Mouse (Mus musculus) myocyte (in vitro differentiated cells): ENCODE data around the gene Rbm39.

Experiments
- CEBPB ChIP-seq: IDR thresholded peaks from 2 replicates; pipeline ENCODE4 v1.6.1; 2011; ENCODE audit warnings: mild to moderate bottlenecking, moderate library complexity; ENCODE audit not compliant: poor library complexity, insufficient read depth, severe bottlenecking
- E2F4 ChIP-seq: IDR thresholded peaks from one replicate; pipeline ENCODE4 v1.6.1; 2011; ENCODE audit warnings: mild to moderate bottlenecking, control low read depth, moderate library complexity; ENCODE audit not compliant: insufficient read depth
- MAX ChIP-seq: IDR thresholded peaks from one replicate; pipeline ENCODE4 v1.6.1; 2011; ENCODE audit warnings: low read depth, mild to moderate bottlenecking, control low read depth
- MYOD1 ChIP-seq, 3 experiments: IDR thresholded peaks; one replicate each; pipeline ENCODE4 v1.6.1; 2011; ENCODE audit warnings: control low read depth in 2 of 3, low read depth in 2 of 3, mild to moderate bottlenecking in 2 of 3, moderate library complexity in 1 of 3; ENCODE audit not compliant: insufficient read length in 2 of 3, control insufficient read depth in 1 of 3
- MYOG ChIP-seq, 3 experiments: IDR thresholded peaks; one replicate each; pipeline ENCODE4 v1.6.1; 2011; ENCODE audit warnings: control low read depth in 2 of 3, low read depth in 2 of 3, mild to moderate bottlenecking in 2 of 3; ENCODE audit not compliant: insufficient read length in 2 of 3, control insufficient read depth in 1 of 3, insufficient read depth in 1 of 3
- POLR2A ChIP-seq: IDR thresholded peaks from one replicate; pipeline ENCODE4 v1.6.1; 2011; ENCODE audit warnings: low read depth, mild to moderate bottlenecking, control low read depth, moderate library complexity; ENCODE audit not compliant: insufficient read length
- POLR2AphosphoS2 ChIP-seq: IDR thresholded peaks from one replicate; pipeline ENCODE4 v1.6.1; 2011; ENCODE audit warnings: low read depth, control low read depth; ENCODE audit not compliant: insufficient read length
- TCF12 ChIP-seq: IDR thresholded peaks from one replicate; pipeline ENCODE4 v1.6.1; 2011; ENCODE audit warnings: mild to moderate bottlenecking, control low read depth; ENCODE audit not compliant: poor library complexity, insufficient read depth, severe bottlenecking
- USF1 ChIP-seq: IDR thresholded peaks from one replicate; pipeline ENCODE4 v1.6.1; 2011; ENCODE audit warnings: low read depth, mild to moderate bottlenecking, control low read depth, moderate library complexity

DNA sequence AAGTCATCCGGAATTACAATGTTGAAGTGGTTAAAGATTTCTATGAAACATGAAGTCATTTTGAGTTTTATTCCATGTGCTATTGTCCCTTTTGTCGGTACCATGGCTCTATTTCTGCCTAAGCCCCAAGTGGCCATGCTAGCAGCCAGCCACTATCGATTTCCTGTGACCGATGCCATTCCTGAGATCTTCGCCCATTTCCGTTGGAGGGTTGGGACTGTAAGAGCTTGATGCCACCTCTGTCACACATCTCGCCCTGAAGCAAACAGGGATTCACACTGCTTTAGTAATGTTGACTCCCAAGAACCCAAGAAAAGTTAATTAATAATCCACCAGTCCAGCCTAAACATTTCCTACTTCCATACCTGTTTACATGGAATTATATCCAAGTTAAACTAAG, 2.4 kb downstream of the Rbm39 start:
- TF ChIP-seq POLR2A (no peak), MAX (no peak), POLR2AphosphoS2 (no peak), USF1 (no peak), E2F4 (no peak), TCF12 (no peak), MYOD1 (IDR thresholded peaks at IDR 0.05; ENCODE audit: control insufficient read depth in 1 of 3, insufficient read length in 2 of 3, low read depth in 2 of 3) (no peak), MYOG (IDR thresholded peaks at IDR 0.05; ENCODE audit: control insufficient read depth in 1 of 3, insufficient read depth in 1 of 3, insufficient read length in 2 of 3, low read depth in 2 of 3) (no peak), CEBPB (no peak)
